Mouse (Mus musculus): ENCODE results near the gene Filip1.
"Not testable (repeated sequence)": the region's sequence is repeated elsewhere in the genome, so short reads cannot be mapped to it uniquely, and the experiment has no call there.

Filip1 gene

DNA sequence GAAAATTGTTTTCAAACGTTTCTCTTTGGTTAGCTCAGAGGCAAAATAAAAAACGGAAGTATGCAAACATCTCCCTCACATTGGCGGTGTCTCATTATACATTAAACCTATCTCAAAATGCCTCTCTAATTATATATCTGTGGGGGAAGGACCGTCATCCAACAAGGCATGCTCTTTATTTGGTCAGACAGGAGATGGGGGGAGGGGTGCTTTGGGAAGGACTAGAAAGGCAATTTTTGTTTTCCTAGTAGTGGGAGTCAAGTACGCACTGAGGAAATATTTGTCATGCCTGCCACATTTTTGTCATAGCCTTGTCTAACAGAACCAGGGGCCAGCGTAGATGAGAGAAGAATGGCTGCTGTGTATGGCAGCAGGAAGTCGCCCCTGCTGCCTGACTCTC, at the start of gene Filip1:
TSS of gene Filip1 (minus strand) at position 101 of the 400 bp plus-strand sequence.
- H3K27me3 ChIP-seq (ENCODE audit: control insufficient read depth, insufficient read depth, low read length, poor library complexity, severe bottlenecking), result no peaks in the 10 kb centered on the region
- no peaks in the 10 kb centered on the region for H3K36me3 ChIP-seq (ENCODE audit: control insufficient read depth, insufficient read depth, low read length, poor library complexity, severe bottlenecking)
- DNase-seq (ENCODE audit: low read depth, low spot score), result no peak

GRCm38 (mm10) chr9:80057690-80058089, 45.0 kb upstream of the Filip1 start:
- H3K36me3 ChIP-seq (ENCODE audit: control insufficient read depth, insufficient read depth, low read length, poor library complexity, severe bottlenecking), result no peaks in the 10 kb centered on the region
- no peaks in the 10 kb centered on the region for H3K27me3 ChIP-seq (ENCODE audit: control insufficient read depth, insufficient read depth, low read length, poor library complexity, severe bottlenecking)
- DNase-seq (ENCODE audit: low read depth, low spot score), result peak; percentile 32

- H3K27me3 ChIP-seq (ENCODE audit: control insufficient read depth, insufficient read depth, low read length, poor library complexity, severe bottlenecking), result no peaks in the 10 kb centered on the region
- H3K36me3 ChIP-seq (ENCODE audit: control insufficient read depth, insufficient read depth, low read length, poor library complexity, severe bottlenecking), result no peaks in the 10 kb centered on the region
- DNase-seq (ENCODE audit: low read depth, low spot score), result no peak
Measured at GRCm38 (mm10) chr9:80052951-80053350, 40.3 kb upstream of the Filip1 start.

- H3K27me3 ChIP-seq (ENCODE audit: control insufficient read depth, insufficient read depth, low read length, poor library complexity, severe bottlenecking); H3K36me3 ChIP-seq (ENCODE audit: control insufficient read depth, insufficient read depth, low read length, poor library complexity, severe bottlenecking); DNase-seq (ENCODE audit: low read depth, low spot score): not testable (repeated sequence)
Measured at GRCm38 (mm10) chr9:80049271-80049670, 36.6 kb upstream of the Filip1 start.

DNA sequence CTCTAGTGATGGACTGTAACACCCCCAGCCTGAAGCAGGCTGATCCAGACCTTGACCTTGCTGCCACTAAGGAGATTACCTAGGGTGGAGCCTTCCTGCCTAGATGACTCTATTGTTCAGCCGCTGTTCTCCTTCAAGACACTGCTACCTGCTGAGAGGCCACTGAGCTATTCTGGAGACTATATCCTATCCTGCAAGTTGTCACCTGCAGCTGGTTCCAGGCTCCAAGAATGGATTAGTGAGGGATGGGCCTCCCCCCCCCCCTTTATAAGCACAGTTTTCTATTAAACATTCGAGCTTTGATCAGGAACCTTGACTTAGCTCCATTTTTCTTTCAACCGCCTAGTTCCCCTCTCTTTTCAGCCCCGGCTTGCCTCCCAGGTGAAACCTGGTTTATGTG, 31.6 kb upstream of the Filip1 start:
- not testable (repeated sequence) for H3K36me3 ChIP-seq (ENCODE audit: control insufficient read depth, insufficient read depth, low read length, poor library complexity, severe bottlenecking); DNase-seq (ENCODE audit: low read depth, low spot score); H3K27me3 ChIP-seq (ENCODE audit: control insufficient read depth, insufficient read depth, low read length, poor library complexity, severe bottlenecking)

DNA sequence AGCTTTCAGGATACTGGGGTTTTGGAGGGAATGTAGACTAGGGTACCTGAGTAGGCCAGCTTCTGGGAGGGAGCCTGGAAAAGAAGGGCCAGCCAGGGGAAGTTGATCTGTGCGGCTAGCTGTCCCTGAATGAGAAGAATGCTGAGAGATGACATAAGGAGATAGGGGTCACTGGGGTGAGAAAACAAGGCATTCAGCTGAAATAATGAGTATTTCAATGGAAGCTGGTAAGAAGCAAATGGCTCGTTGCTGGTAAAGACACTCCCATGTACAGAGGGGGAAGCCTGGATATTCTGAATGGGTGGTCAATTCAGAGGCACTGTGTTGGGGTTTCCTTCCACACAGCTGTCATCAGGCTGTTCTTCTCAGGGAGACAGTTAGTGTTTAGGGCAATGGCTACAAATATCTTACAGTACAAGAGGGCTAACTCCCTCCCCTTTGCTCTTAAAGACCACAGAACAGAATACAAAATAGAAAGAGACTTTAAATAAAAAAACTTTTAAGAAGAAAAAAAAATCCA, 26.7 kb upstream of the Filip1 start:
- Histone ChIP-seq H3K36me3 (ENCODE audit: control insufficient read depth, insufficient read depth, low read length, poor library complexity, severe bottlenecking) (no peaks in the 10 kb centered on the region), H3K27me3 (ENCODE audit: control insufficient read depth, insufficient read depth, low read length, poor library complexity, severe bottlenecking) (no peaks in the 10 kb centered on the region)
- DNase-seq (ENCODE audit: low read depth, low spot score), result no peak

GRCm38 (mm10) chr9:80037997-80038383, 25.3 kb upstream of the Filip1 start:
- H3K27me3 ChIP-seq (ENCODE audit: control insufficient read depth, insufficient read depth, low read length, poor library complexity, severe bottlenecking), result no peaks in the 10 kb centered on the region
- no peak for DNase-seq (ENCODE audit: low read depth, low spot score)
- H3K36me3 ChIP-seq (ENCODE audit: control insufficient read depth, insufficient read depth, low read length, poor library complexity, severe bottlenecking), result no peaks in the 10 kb centered on the region

DNA sequence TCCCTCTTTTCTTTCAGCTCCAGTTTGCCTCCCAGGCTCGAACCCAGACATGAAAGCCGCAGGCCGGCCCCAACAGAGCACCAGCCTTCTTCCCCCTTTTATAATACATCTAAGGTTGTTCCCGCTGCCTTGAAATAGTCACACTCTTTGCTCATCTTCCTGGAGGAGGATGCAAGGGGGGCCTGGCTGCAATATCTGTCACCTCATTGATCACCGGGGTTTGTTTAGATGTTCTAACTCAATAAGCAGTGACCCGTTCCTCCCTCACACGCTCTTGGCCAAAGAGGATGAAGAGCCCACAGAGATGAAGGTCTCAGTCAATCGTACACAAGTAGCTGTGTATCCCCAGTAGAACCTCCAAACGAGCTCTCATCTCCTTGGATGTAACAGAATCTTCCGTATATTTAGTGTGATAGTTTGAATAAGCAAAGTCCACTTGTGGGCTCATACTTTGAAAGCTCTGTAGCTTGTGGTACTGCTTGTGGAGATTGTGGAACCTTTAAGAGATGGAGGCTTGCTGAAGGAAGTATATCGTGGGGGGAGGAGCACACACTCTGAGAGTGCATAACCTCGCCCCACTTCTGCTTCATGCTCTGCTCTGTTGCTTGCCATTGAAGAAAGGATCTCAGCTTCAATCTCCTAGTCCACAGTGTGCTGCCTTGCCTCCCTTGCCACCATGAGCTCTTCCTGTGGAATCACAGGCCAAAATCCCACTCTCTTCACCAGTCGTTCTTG, 24.8 kb upstream of the Filip1 start:
- DNase-seq (ENCODE audit: low read depth, low spot score), result no peak
- no peaks in the 10 kb centered on the region for H3K36me3 ChIP-seq (ENCODE audit: control insufficient read depth, insufficient read depth, low read length, poor library complexity, severe bottlenecking)
- H3K27me3 ChIP-seq (ENCODE audit: control insufficient read depth, insufficient read depth, low read length, poor library complexity, severe bottlenecking), result no peaks in the 10 kb centered on the region

DNA sequence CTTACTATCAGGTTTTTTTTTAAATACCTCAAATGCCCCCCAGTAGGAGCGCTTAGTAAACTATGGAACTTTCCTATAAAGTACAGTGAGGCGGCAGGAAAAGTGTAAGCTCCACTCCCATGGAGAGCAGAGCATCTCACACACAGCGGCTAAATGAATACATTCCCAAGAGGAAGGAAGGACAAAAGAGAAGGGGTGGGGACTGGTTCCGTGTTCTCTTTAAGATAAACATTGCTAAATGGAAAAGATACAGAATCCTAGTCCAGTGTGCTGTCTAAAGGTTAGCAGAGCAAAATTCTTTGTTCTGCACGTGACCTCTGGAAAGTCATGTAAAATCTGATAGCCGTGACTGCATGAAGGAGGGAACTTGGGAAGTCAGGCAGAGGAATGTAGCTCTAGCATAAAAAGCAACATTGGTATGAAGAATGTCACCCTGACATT, 13.9 kb upstream of the Filip1 start:
- no peaks in the 10 kb centered on the region for H3K36me3 ChIP-seq (ENCODE audit: control insufficient read depth, insufficient read depth, low read length, poor library complexity, severe bottlenecking)
- no peaks in the 10 kb centered on the region for H3K27me3 ChIP-seq (ENCODE audit: control insufficient read depth, insufficient read depth, low read length, poor library complexity, severe bottlenecking)
- no peak for DNase-seq (ENCODE audit: low read depth, low spot score)

DNA sequence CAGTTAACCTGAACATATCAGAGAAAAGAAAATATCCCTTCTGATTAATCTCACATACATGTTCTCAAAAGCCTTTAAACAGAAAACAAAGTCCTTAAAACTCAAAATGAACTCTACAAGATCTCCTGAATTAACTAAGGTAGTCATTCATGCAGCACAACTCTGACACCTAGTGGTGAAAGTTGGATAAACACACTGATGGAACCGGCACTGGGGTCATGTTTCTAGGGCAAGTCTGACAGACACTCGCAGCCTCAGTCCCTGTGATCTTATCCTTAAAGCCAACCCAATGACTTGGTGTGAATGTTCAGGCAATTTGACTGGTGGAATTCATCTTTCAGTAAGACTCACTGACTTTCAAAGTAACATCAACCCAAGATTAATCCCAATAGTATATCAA, 13.4 kb upstream of the Filip1 start:
- DNase-seq (ENCODE audit: low read depth, low spot score), result peak; percentile 75
- H3K36me3 ChIP-seq (ENCODE audit: control insufficient read depth, insufficient read depth, low read length, poor library complexity, severe bottlenecking), result no peaks in the 10 kb centered on the region
- no peaks in the 10 kb centered on the region for H3K27me3 ChIP-seq (ENCODE audit: control insufficient read depth, insufficient read depth, low read length, poor library complexity, severe bottlenecking)

DNA sequence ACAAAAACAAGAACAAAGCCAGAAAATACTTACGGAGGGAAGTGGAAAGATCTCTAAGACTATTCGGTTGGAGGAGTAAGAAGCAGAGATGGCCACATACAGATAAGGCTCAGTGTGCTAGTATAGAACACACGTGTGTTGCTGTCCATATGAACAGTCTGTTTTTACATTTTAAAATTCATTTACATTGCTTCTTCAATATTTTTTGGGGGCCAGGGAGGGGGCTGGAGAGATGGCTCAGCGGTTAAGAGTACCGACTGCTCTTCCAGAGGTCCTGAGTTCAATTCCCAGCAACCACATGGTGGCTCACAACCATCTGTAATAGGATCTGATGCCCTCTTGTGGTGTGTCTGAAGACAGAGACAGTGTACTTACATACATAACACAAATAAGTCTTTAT, 12.7 kb upstream of the Filip1 start:
- not testable (repeated sequence) for DNase-seq (ENCODE audit: low read depth, low spot score); H3K27me3 ChIP-seq (ENCODE audit: control insufficient read depth, insufficient read depth, low read length, poor library complexity, severe bottlenecking); H3K36me3 ChIP-seq (ENCODE audit: control insufficient read depth, insufficient read depth, low read length, poor library complexity, severe bottlenecking)

DNA sequence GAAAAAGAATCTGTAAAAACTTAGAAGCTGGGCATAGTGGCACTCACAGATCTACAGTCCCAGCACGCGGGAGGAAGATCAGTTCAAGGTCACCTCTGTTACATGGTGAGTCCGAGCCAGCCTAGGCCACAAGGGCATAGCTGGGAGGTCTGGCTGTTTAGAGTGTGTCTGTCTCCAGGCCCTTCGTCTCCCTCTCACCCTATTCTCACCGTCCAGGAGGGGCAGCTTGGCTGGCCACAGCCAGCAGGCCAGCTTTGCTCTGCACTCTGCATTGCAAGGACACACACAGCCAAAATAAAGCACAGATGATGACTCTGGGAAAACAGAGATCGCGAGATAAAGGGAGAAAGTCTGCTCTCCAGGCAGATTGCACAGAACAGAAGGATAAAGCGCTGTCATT, 10.2 kb upstream of the Filip1 start:
- Histone ChIP-seq H3K36me3 (ENCODE audit: control insufficient read depth, insufficient read depth, low read length, poor library complexity, severe bottlenecking) (no peaks in the 10 kb centered on the region), H3K27me3 (ENCODE audit: control insufficient read depth, insufficient read depth, low read length, poor library complexity, severe bottlenecking) (no peaks in the 10 kb centered on the region)
- no peak for DNase-seq (ENCODE audit: low read depth, low spot score)

- Histone ChIP-seq H3K27me3 (ENCODE audit: control insufficient read depth, insufficient read depth, low read length, poor library complexity, severe bottlenecking) (no peaks in the 10 kb centered on the region), H3K36me3 (ENCODE audit: control insufficient read depth, insufficient read depth, low read length, poor library complexity, severe bottlenecking) (no peaks in the 10 kb centered on the region)
- no peak for DNase-seq (ENCODE audit: low read depth, low spot score)
Measured at GRCm38 (mm10) chr9:80021648-80022047, 9.0 kb upstream of the Filip1 start.

- no peak for DNase-seq (ENCODE audit: low read depth, low spot score)
- no peaks in the 10 kb centered on the region for H3K36me3 ChIP-seq (ENCODE audit: control insufficient read depth, insufficient read depth, low read length, poor library complexity, severe bottlenecking)
- H3K27me3 ChIP-seq (ENCODE audit: control insufficient read depth, insufficient read depth, low read length, poor library complexity, severe bottlenecking), result no peaks in the 10 kb centered on the region
Measured at GRCm38 (mm10) chr9:80020429-80020828, 7.8 kb upstream of the Filip1 start.

DNA sequence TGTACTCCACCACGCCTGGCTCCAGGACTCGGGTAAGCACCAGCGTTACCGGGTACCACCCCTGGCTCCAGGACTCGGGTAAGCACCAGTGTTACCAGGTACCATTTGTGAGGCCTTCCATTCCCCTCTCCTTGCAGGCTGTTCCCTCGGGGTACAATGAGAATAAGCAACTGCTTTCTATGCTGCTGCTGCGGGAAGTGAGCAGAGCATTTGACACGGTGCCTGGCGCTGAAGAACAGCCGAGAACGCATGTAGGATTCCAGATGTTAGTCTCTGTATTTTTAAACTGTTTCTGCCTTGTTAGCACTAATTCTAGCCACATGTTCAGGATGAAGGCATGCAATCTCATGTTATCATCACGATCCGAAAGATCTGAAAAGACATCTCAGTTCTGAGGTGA, 635 bp downstream of the Filip1 start:
- Histone ChIP-seq H3K27me3 (ENCODE audit: control insufficient read depth, insufficient read depth, low read length, poor library complexity, severe bottlenecking) (no peaks in the 10 kb centered on the region), H3K36me3 (ENCODE audit: control insufficient read depth, insufficient read depth, low read length, poor library complexity, severe bottlenecking) (no peaks in the 10 kb centered on the region)
- no peak for DNase-seq (ENCODE audit: low read depth, low spot score)

Data from splenic B cell, adult 2 months (primary cell).